Mouse (Mus musculus): ENCODE measurements around the gene Hist1h4i.

GRCm38 (mm10) chr13:22008707-22009106 lies 32.5 kb downstream of the Hist1h4i start:
- TF ChIP-seq CTCF (IDR thresholded peaks at IDR 0.05; ENCODE audit: borderline replicate concordance, extremely low read depth, insufficient read depth, insufficient read length) (no peak), POLR2A (IDR thresholded peaks at IDR 0.05; ENCODE audit: borderline replicate concordance, extremely low read depth, insufficient read depth, insufficient read length, poor library complexity, severe bottlenecking) (no peak)

All from brain, embryonic 14.5 days (tissue).